Mouse (Mus musculus) stomach, postnatal 0 days (tissue): ENCODE data around the gene Add2.

Experiments
- CTCF ChIP-seq: IDR thresholded peaks from 2 replicates; pipeline ENCODE4 v1.5.1; 2016; ENCODE audit warnings: antibody characterized with exemption, low read depth, mild to moderate bottlenecking, moderate library complexity
- EP300 ChIP-seq: optimal IDR thresholded peaks from 2 replicates; pipeline ENCODE3; 2016; ENCODE audit warnings: antibody characterized with exemption

- TF ChIP-seq EP300 = no peak
- TF ChIP-seq CTCF = no peak
Measured at GRCm38 (mm10) chr6:86052032-86052459, 23.6 kb downstream of the Add2 start.
